Mouse (Mus musculus): ENCODE measurements around the gene Serpinb6a.

GRCm38 (mm10) chr13:34021998-34022397 lies 19.4 kb upstream of the Serpinb6a start:
- TF ChIP-seq MAX (IDR thresholded peaks at IDR 0.05): no peak
- no peak for TF ChIP-seq USF1 (IDR thresholded peaks at IDR 0.05; ENCODE audit: low read depth)
- no peak for TF ChIP-seq CTCF (IDR thresholded peaks at IDR 0.05; ENCODE audit: control insufficient read depth, insufficient read depth, insufficient read length)
- no peak for TF ChIP-seq MYOD1 (IDR thresholded peaks at IDR 0.05; ENCODE audit: control insufficient read depth, insufficient read length, low read depth)
- TF ChIP-seq MYOG (IDR thresholded peaks at IDR 0.05; ENCODE audit: control insufficient read depth, extremely low read depth, insufficient read length): no peak
